Mouse (Mus musculus) kidney, adult 2 months (tissue): ENCODE results near the gene Aamp.

Experiments used
- CTCF ChIP-seq: fragments of 200-500 bp; conservative IDR thresholded peaks from 2 replicates; pipeline ENCODE4 v1.5.1; 2011; ENCODE audit warnings: low read depth, mild to moderate bottlenecking, control low read depth, low read length, moderate library complexity, mixed read lengths; ENCODE audit not compliant: insufficient read depth, insufficient read length
- POLR2A ChIP-seq: fragments of 200-500 bp; IDR thresholded peaks from one replicate; pipeline ENCODE4 v1.6.1; 2011; ENCODE audit warnings: low read depth, low read length, control low read depth

DNA sequence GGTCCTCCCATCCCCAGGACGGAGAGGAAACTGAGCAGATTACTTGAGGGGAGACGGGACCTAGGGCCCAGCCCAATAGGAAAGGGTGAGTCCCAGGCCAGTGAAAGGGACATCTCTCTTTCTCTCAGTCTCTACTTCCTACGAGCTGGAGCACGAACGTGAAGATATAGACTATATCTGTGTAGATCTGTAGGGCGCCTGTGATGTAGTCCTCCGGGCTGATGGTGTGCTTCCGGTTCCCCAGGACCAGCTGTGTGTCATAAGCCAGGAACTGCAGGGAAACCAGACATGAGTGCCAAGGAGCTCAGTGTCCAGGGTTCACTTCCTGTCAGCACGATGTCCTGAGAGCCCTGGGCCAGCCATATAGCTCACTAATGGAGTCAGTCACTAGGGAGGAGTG, 4.7 kb upstream of the Aamp start:
- no peak for TF ChIP-seq CTCF
- no peak for TF ChIP-seq POLR2A
